Mouse (Mus musculus) inflammation-experienced regulatory T-cells, adult 6 months (primary cell): ENCODE measurements around the gene Zfp526. TPM values are rescaled to one million over a fixed set of nuclear protein-coding genes. Genes with fewer than 3 reads are reported as not detected.
A peak's percentile ranks its signal among the peaks of the same experiment; 100 is the strongest.

Experiments
- ATAC-seq: one replicate; pipeline ENCODE4 v1.8.0; 2017
- polyA plus RNA-seq, 3 experiments: library from polyadenylated mRNA; unstranded; fragments of 100-300 nt; shearing (Covaris generic); gene quantifications; one replicate each; pipeline ENCODE4 v1.2.1; 2017

Zfp526 gene
- polyA plus RNA-seq, 3 experiments from 2014 or later = 2.2 to 4.0 (median 2.5) TPM

- ATAC-seq = no peak
These were observed 10.7 kb upstream of the Zfp526 start for GRCm38 (mm10) chr7:25210482-25210881.

- ATAC-seq = no peak
These were observed 8.1 kb upstream of the Zfp526 start for GRCm38 (mm10) chr7:25213099-25213498.

- no peak for ATAC-seq
These were observed 7.1 kb upstream of the Zfp526 start for GRCm38 (mm10) chr7:25214172-25214571.

DNA sequence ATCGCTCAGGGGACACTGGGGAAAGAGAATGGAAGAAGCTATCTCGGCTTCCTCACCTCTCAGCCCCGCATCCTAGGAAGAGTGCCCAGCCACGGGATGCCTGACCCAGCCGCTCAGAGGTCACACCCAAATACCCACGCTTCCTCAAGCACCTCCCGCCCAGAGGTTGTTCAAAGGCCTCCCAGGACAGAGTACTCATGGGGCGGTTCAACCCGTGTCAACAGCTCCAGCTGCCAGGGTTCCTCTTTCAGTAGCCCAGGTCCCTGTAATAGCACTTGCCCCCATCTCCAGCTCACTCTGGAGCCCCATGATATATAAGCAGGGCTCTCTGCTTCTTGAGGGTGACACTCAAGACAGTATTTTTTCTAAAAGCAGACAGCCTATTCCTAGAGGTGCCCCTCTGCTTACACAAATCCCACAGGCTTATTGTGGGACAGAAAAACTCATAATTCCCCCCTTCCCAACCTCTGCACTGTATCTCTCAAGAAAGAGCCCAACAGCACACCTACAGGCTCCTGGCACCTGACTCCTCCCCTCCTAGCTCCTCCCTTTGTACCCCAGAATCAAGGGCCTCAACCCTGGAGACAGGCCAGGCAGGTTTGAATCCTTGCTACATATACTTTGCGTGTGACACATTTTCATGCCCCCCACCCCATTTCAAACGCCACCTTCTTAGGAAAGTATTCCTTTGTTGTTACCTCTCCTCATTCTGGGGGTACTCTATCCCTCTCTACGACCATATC is 3.4 kb upstream of the Zfp526 start:
- no peak for ATAC-seq

DNA sequence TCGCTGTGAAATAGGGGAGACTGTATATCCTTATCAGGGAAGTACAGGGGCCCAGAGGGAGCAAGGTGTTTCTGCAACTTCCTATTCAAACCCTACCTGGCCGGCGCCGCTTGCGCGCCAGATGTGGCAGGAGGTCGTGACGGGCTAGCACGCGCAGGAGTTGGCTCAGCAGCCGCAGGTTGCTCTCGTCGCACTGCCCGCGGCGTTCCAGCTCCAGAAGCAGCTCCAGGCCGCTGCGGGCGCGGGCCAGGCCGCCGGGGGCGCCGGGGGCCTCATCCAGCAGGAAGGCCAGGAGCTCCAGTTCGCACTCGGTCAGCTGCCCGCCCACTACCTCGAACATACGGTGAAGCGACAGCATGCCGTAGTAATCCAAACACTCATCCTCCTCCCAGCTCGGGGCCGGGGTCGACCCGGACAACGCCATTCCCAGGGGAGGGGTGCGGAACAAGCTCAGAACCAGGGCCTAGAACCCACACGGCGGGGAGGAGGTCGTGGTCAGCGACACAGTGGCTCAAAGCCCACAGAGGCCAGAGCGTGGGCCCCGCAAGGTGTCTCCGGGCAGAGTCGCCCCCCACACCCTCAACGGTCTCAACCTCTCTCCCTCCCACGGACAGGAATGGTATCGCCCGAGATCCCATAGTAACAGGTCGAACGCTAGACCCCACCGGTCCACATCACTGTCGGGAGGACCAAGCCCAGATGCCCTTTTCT is 2.4 kb upstream of the Zfp526 start:
- no peak for ATAC-seq

- ATAC-seq = peak; percentile 16
These were observed 1.8 kb upstream of the Zfp526 start for GRCm38 (mm10) chr7:25219416-25219750.

DNA sequence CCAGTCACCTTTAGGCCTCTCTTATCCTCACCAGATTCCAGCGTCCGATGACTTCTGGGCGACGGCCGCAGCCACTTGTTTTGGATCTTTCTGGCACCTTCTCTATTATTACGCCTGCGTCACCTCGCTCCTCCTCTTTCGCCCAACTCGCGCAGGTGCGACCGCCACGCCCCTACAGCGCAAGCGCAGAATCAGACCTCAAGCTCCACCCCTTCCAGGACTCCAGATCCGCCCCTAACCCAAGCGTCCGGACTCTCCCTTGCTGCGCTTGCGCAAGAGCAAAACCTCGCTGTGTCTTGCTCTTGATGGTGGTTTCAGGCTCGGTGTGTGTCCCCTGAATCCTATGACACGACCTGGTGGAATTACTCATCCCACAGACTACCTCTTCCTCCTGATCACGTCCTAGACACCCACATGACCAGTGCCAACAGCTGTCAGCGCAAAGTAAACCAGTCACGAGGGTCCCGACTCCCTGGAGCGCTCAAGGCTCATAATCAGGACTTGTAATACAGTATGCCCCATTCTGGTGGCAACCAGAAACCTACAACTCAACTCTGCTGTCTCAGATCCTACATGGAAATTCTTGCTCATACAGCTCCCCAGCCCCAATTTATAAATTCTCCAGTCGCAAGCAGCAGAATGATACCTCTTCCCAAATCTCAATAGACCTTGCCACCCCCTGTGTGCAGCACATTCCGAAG is 1.3 kb upstream of the Zfp526 start:
- peak; percentile 74 for ATAC-seq

GRCm38 (mm10) chr7:25220457-25221101 is 646 bp upstream of the Zfp526 start, which contains the start of gene Dedd2:
TSS of gene Dedd2 (minus strand) at chr7:25220615.
- ATAC-seq = no peak

GRCm38 (mm10) chr7:25222275-25222967 is 1.2 kb downstream of the Zfp526 start:
- ATAC-seq = no peak

DNA sequence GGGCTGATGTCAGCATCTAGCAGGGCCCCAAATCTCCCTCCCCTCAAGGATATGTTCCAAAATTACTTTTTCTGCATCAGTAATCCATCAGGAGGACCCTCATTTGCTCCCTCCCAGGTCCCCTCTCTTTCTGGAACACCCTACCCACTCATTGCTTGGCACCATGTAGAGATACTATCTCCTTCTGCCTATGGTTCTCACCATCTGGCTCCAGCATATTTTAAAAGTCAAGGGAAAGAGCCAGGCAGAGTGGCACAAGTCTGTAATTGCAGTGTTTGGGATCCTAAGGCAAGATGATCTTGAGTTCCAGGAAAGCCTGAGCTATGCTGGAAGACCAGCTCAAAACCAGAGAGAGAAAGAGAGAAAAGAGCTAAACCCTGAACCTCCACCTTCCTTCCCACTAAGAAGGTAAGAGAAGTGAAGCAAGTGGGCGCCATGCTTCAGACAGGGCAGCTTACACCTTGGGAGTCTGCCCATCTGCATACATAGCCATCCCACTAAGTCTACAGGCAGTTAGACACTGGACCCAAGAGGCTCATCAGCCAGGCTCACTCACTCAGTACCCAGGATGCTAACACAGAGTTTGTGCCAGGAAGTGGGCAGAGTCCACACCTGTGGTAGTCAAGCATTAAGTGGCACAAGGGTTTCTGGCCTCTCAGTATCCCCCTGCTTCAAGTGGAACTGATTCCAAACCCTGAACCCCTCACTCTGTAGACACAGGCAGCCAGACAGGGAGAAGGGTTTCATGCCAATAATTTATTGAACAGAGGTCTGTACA is 6.5 kb downstream of the Zfp526 start:
- no peak for ATAC-seq

- no peak for ATAC-seq
These were observed 9.6 kb downstream of the Zfp526 start for GRCm38 (mm10) chr7:25230690-25231285.

DNA sequence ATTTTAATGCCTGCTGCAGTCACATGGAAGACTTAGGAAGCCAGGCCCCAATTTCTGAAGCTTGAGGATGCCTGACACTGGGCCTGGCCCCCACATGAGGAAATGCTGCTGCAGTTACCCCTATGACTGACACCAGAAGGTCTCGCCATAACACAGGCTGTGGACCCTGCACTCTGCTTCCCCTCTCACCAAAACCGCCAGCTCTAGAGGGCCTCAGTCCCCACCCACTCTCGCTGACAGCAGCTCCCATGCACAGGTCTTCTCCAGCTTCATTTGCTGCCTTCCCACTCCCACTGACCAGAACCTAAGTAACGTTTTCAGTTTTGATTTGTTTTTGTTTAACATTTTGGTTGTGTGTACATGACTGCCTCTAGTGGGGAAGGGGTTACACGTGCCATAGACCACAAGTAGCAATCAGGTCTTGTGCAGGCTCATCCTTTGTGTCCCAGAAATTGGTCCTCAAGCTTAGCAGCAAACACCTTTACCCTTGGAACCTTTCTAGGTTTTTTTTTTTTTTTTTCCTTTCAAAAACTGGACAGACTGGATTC is 10.9 kb downstream of the Zfp526 start:
- ATAC-seq = no peak

DNA sequence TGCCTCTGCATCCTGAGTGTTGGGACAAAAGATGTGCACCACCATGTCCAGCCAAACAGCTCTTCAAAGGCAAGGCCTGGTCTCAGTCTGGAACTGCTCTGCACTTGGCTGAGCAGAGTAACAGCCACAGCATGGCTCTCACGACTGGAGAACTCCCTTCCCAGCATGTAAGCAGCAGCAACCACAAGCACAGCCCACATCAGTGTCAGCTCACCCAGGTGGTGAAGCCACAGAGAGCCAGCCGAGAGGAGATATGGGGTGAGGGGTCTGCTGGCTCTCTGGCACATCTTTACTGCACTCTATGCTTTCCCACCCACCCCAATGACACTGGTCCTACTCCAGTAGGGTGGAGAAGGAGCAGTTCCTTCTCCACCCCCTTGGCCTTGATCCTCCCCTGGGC is 11.8 kb downstream of the Zfp526 start:
- ATAC-seq = no peak

GRCm38 (mm10) chr7:25235526-25235925 is 14.3 kb downstream of the Zfp526 start:
- ATAC-seq = no peak

DNA sequence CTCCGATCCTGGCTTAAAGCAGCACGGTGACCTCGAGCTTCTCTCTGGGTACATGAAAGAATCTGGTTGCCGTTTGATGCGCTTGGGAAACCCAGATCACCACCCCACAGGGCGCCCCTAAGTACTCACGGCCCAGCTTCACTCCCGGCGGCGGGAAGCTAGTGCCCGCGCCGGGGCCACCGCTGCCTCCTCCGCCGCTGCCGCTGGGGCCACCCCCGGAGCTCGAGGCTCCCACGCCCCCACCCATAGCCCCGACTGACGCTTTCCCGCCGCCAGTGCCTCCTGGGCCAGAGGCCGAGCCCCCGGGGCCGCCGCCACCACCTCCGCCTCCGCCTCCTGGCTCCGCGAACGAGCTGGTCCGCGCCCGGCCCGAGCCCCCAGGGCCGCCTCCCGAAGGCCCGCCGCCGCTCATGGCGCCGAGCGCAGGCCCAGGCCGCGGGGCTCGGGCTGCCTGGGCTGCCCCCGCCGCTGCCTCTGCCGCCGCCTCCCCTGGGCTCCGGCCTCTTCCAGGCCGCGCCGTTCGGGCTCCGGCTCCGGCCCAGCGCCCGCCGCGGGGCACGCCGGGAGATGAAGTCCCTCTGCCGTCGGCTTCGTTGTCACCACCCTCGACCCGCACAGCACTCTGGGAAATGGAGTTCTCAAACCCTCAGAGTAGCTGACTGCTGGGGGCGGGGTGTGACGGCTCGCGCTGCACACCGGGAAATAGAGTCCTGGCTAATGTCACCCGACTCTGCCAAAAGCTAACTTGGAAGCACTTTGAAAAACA is 16.2 kb downstream of the Zfp526 start, which contains the start of gene Gsk3a:
Gene Gsk3a (minus strand): TSS at position 603 of the 766 bp plus-strand sequence.
- ATAC-seq = peak; percentile 71

DNA sequence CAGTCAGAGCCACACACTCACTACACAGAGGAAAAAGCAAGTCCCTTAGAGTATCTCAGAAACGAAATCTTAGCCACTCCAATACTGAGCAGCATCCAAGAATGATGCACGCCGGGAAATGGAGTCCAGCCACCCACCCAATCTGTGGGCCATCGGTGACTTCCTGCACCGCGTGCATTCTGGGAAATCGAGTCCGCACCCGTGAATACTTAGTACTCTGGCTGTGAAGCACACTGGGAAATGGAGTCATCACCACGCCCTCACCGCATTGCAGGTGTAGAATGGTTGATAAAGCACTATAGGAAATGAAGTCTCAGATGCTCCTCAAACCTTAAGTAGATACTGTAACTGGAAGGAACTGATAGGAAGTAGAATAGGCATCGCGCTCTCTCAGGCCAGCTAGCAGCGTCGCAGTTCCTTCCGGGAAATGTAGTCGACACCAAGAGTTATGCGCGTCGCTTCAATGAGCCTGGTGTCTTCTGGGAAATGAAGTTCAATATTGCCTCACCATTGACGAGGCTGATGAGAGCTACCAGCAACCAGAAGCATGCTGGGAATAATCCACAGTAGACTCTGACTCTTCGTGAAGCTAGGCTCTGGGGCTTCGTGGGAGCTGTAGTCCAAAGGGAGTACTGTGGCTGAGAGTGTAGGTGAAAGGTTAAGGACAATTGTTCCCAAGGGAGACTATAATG is 16.9 kb downstream of the Zfp526 start:
- ATAC-seq = peak; percentile 74

DNA sequence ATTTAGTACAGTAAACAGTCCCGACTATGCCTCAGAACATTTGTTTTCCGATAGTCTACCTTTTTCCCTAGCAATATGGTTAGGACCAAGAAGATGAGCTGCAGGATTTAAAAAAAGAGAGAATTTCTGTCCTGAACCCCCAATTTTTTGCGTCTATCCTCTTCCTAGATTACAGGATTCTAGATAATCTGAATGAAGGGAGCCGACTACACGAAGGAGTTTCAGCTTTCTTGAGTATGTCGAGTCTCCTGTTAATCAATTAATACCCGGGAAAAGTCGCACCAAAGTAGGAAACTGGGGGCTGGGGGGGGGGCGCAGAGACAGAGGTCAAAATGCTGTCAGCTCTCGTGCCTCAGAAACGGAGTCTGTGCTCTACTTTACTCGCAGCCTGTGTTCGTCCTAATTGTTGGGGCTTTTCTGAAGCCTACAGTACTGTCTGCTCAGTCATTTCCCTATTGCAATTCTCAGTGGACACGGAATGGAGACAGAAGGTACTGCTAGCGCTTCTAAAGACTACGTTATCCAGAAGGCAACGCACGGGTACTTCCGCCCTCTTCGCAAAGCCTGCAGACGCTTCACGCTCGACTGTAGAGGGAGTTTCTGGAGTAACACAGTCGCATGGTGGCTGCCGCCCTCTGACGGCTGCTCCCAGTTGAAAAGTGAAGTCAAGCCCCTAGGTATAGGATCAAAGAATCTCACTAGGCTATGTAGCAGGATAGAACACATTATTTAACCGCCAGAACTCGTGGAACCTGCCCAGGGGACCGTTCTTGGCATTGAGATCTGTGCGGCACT is 17.8 kb downstream of the Zfp526 start:
- ATAC-seq = peak; percentile 71

DNA sequence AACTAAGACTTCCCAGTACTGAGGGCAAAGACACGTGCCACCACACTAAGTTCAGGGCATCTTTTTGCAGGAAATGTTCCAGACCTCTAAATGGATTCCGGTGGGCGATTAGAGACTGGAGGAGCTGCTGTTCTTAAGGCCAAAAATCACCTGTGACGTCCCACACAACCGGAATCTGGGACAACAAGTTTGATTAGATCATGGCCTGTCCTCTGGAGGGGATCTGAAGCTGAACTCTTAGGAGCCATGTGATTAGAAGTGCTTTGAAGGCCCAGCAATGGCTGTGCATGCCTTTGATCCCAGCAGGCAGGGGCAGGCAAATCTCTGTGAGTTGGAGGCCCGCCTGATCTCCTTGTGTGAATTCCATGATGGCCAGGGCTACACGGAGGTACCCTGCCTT is 19.4 kb downstream of the Zfp526 start:
- ATAC-seq = no peak

GRCm38 (mm10) chr7:25241062-25241461 is 19.8 kb downstream of the Zfp526 start:
- ATAC-seq = no peak
